Mouse (Mus musculus) midbrain, embryonic 16.5 days (tissue): Measurements from ENCODE around the gene Rnd1. TPM values are rescaled to one million over a fixed set of nuclear protein-coding genes. Genes with fewer than 3 reads are reported as not detected.
A peak's percentile ranks its signal among the peaks of the same experiment; 100 is the strongest.

ENCODE experiments used
- ATAC-seq: fragments of 200-750 bp; cut with Nextera tagmentation; 2 replicates; pipeline ENCODE4 v1.8.0; 2017; ENCODE audit warnings: moderate TSS enrichment
- H3K27ac ChIP-seq: fragments of 300-500 bp; sonication (generic); 2 replicates; pipeline ENCODE4 v1.5.1; 2014; ENCODE audit warnings: mild to moderate bottlenecking, low read length, mixed read lengths
- H3K27me3 ChIP-seq: fragments of 300-500 bp; sonication (generic); 2 replicates; pipeline ENCODE4 v1.6.1; 2014; ENCODE audit warnings: low read depth, low read length, mixed read lengths; ENCODE audit not compliant: control insufficient read depth, insufficient read depth
- H3K36me3 ChIP-seq: fragments of 300-500 bp; sonication (generic); 2 replicates; pipeline ENCODE4 v1.6.1; 2014; ENCODE audit warnings: mild to moderate bottlenecking, low read length, moderate library complexity, mixed read lengths; ENCODE audit not compliant: control insufficient read depth, insufficient read depth
- H3K4me1 ChIP-seq: fragments of 300-500 bp; sonication (generic); 2 replicates; pipeline ENCODE4 v1.6.1; 2014; ENCODE audit warnings: mild to moderate bottlenecking, low read length, mixed read lengths; ENCODE audit not compliant: control insufficient read depth, insufficient read depth
- H3K4me2 ChIP-seq: fragments of 300-500 bp; sonication (generic); 2 replicates; pipeline ENCODE4 v1.6.1; 2014; ENCODE audit warnings: mild to moderate bottlenecking, low read length, mixed read lengths
- H3K4me3 ChIP-seq: fragments of 300-500 bp; sonication (generic); 2 replicates; pipeline ENCODE4 v1.5.1; 2014; ENCODE audit warnings: low read depth, mild to moderate bottlenecking, low read length, moderate library complexity, mixed read lengths
- H3K9ac ChIP-seq: fragments of 300-500 bp; sonication (generic); 2 replicates; pipeline ENCODE4 v1.6.1; 2014; ENCODE audit warnings: low read depth, low read length, mixed read lengths
- H3K9me3 ChIP-seq: fragments of 300-500 bp; sonication (generic); replicated peaks from 2 replicates; pipeline ENCODE4 v1.6.1; 2014; ENCODE audit warnings: mild to moderate bottlenecking, low read length, mixed read lengths; ENCODE audit not compliant: control insufficient read depth, poor library complexity, severe bottlenecking
- WGBS: fragments of 180-500 bp; shearing (Covaris S2); extraction: QIAGEN DNeasy Blood & Tissue Kit; methylation state at CpG from one replicate; pipeline ENCODE4 v1.1.7; 2014; 5-methylcytosine and 5-hydroxymethylcytosine counted together
- polyA plus RNA-seq: library from polyadenylated mRNA; unstranded; fragments of >200 nt; fragmentation: Nextera tagmentation; extraction: Ambion mirVana; gene quantifications from 2 replicates; pipeline ENCODE4 v1.2.1, GENCODE M21; 2015

The Rnd1 gene
- polyA plus RNA-seq, 1 experiment from 2014 or later = 19.8 TPM

DNA sequence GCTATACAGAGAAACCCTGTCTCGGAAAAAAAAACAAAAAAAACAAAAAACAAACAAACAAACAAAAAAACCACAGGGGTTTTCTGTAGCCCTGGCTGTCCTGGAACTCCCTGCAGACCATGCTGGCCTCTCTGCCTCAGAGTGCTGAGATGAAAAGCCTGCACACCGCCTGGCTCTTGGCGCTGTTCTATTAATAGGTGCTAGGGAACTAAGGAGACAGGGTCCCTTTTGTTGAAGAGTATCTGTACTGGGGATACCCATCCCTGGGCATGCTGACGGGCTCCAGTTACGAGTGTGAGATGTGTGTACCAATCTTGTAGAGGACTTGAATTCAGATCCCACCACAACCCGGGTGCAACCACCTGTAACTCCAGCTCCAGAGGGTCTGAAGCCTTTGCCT, 61.5 kb downstream of the Rnd1 start:
- ATAC-seq = no peak
- Histone ChIP-seq H3K9me3 (no peaks in the 10 kb centered on the region), H3K9ac (no peak overlapping the region), H3K27ac (no peak overlapping the region), H3K36me3 (no peaks in the 10 kb centered on the region), H3K27me3 (no peaks in the 10 kb centered on the region), H3K4me3 (no peak overlapping the region), H3K4me1 (peaks cover 5% of the 10 kb centered on the region; the same call in 1 of the 2 replicates), H3K4me2 (no peak overlapping the region)
- WGBS = 70% methylated on average over 6 of the region's 6 CpGs

DNA sequence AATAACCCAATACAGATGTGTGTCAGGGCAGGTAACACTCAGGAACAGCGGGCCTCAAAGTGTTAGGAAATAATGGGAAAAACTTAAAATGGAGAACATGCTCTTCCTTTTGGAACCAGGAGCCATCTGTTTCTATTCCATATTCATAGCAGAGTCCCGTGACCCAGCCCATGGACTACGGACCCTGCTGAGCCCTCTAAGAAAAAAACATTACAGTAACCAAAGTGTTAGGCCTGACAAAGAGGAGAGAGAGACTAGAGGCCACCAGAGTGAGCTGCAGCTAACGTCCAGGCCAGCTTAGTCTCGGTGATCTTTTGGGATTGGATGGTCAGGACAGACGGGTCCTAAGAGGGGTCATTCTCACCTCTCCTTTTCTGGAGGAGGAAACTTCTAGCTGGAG, 62.3 kb downstream of the Rnd1 start:
- no peak overlapping the region for H3K4me2 ChIP-seq
- no peak overlapping the region for H3K4me3 ChIP-seq
- no peak overlapping the region for H3K27ac ChIP-seq
- 38% methylated on average over 6 of the region's 6 CpGs for WGBS
- H3K4me1 ChIP-seq = peaks cover 10% of the 10 kb centered on the region; the same call in 1 of the 2 replicates
- no peaks in the 10 kb centered on the region for H3K36me3 ChIP-seq
- H3K9ac ChIP-seq = no peak overlapping the region
- no peak for ATAC-seq
- no peaks in the 10 kb centered on the region for H3K27me3 ChIP-seq
- H3K9me3 ChIP-seq = no peaks in the 10 kb centered on the region

DNA sequence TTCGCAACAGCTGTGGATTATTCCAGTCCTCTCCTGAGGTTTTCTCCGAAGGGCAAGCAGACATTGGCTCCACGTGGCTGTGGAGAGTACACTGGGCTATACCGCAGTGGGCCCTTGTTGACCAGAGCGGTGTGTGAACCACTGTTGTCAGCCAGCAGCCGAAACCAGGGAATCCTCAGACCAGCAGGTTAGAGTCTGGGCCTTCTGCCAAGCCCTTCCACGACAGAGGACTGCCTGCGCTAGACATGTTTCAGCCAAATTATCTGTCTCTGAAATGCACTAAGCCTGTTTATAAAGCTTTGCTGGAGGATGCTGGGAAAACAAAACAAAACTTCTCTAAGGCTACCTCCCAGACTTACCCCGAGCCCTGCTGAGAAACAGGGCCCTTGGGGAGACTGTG, 62.7 kb downstream of the Rnd1 start:
- ATAC-seq = no peak
- Histone ChIP-seq H3K4me1 (peaks cover 10% of the 10 kb centered on the region; the same call in 1 of the 2 replicates), H3K9ac (no peak overlapping the region), H3K27me3 (no peaks in the 10 kb centered on the region), H3K9me3 (no peaks in the 10 kb centered on the region), H3K4me2 (no peak overlapping the region), H3K36me3 (no peaks in the 10 kb centered on the region), H3K4me3 (no peak overlapping the region), H3K27ac (peak overlapping the region; percentile 41; the same call in 1 of the 2 replicates)
- WGBS = 36% methylated on average over 9 of the region's 9 CpGs

Other genes with a start within 250 kb of the Rnd1 start
- gene Olfr282, start 246.2 kb downstream of the Rnd1 start, polyA plus RNA-seq = not detected in 2 replicates
- gene Olfr281, start 224.9 kb downstream of the Rnd1 start, polyA plus RNA-seq = not detected in 2 replicates
- not detected in 2 replicates for gene OR5BS1P, start 207.6 kb downstream of the Rnd1 start, polyA plus RNA-seq
- not detected in 2 replicates for gene Lalba, start 194.7 kb downstream of the Rnd1 start, polyA plus RNA-seq
- not detected in 2 replicates for gene Olfr279, start 185.1 kb downstream of the Rnd1 start, polyA plus RNA-seq
- 106 and 113 TPM in 2 replicates for gene Kansl2, start 143.2 kb downstream of the Rnd1 start, polyA plus RNA-seq
- 65.3 and 73.1 TPM in 2 replicates for gene Ccnt1, start 106.5 kb downstream of the Rnd1 start, polyA plus RNA-seq
- gene 4930415O20Rik, start 106.5 kb downstream of the Rnd1 start, polyA plus RNA-seq = not detected in 2 replicates
- 9.9 and 10.2 TPM in 2 replicates for gene Adcy6, start 67.4 kb downstream of the Rnd1 start, polyA plus RNA-seq
- 198 and 205 TPM in 2 replicates for gene Cacnb3, start 46.6 kb downstream of the Rnd1 start, polyA plus RNA-seq
- 17.8 and 18.9 TPM in 2 replicates for gene Ddx23, start 14.6 kb downstream of the Rnd1 start, polyA plus RNA-seq
- gene Ccdc65, start 30.7 kb upstream of the Rnd1 start, polyA plus RNA-seq = 9.3 and 12.0 TPM in 2 replicates
- 2.3 and 4.0 TPM in 2 replicates for gene Fkbp11, start 50.7 kb upstream of the Rnd1 start, polyA plus RNA-seq
- gene Arf3, start 85.8 kb upstream of the Rnd1 start, polyA plus RNA-seq = 96.4 and 102 TPM in 2 replicates
- not detected in 2 replicates for gene Wnt10b, start 100.7 kb upstream of the Rnd1 start, polyA plus RNA-seq
- gene Wnt1, start 112.4 kb upstream of the Rnd1 start, polyA plus RNA-seq = 1.2 and 1.3 TPM in 2 replicates
- 0.35 and 0.42 TPM in 2 replicates for gene Ddn, start 132.0 kb upstream of the Rnd1 start, polyA plus RNA-seq
- 72.9 and 73.1 TPM in 2 replicates for gene Prkag1, start 154.1 kb upstream of the Rnd1 start, polyA plus RNA-seq
- 10.1 and 11.8 TPM in 2 replicates for gene Kmt2d, start 193.7 kb upstream of the Rnd1 start, polyA plus RNA-seq
- gene Rhebl1, start 217.1 kb upstream of the Rnd1 start, polyA plus RNA-seq = 37.2 and 38.7 TPM in 2 replicates
- 0.36 and 0.39 TPM in 2 replicates for gene Dhh, start 221.1 kb upstream of the Rnd1 start, polyA plus RNA-seq
- 27.9 and 33.5 TPM in 2 replicates for gene Lmbr1l, start 240.8 kb upstream of the Rnd1 start, polyA plus RNA-seq